Comparison of ENCODE assay signal across 22 mouse cellular contexts in the genomic region with DNA sequence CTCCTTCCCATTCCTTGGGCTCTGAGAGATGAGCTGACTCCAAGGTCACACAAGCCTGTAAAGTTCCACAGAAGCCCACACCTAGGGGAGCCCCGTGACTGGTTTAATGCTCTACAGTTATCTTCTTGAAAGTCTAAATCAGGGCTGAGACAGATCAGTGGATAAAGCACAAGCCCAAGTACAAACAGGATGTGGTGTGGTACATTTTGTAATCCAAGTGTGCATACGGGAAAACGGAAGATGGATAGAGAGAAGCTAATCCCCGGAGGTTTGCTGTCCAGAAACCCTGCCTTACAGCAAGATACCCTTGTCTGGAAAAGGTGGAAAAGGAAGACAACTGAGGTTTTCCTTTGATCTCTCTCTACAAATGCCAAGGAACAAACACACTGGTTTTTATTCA.
"Had no signal": no experiment of that assay in that cellular context is flagged by ENCODE, and none has a peak within 500 bp of the region (broad histone marks: within the 10 kb centered on the region; RNA-seq: fewer than 3 reads in every experiment).

No protein-coding gene starts in this region.

- H3K4me2 ChIP-seq: heart, embryonic 12.5 days; hindbrain, embryonic 13.5 days; hindbrain, embryonic 15.5 days; limb, embryonic 12.5 days had no signal

- H3K9me3 ChIP-seq: heart, embryonic 10.5 days; heart, embryonic 12.5 days; hindbrain, embryonic 13.5 days; hindbrain, embryonic 15.5 days; limb, embryonic 10.5 days; limb, embryonic 12.5 days had no signal

- H3K36me3 ChIP-seq: heart, embryonic 10.5 days; heart, embryonic 12.5 days; hindbrain, embryonic 13.5 days; hindbrain, embryonic 15.5 days; limb, embryonic 10.5 days; limb, embryonic 12.5 days had no signal

- H3K27me3 ChIP-seq: heart, embryonic 12.5 days; hindbrain, embryonic 13.5 days; hindbrain, embryonic 15.5 days; limb, embryonic 12.5 days had no signal

- H3K27ac ChIP-seq: gastrocnemius, adult 2 months; heart, embryonic 10.5 days; hindbrain, embryonic 13.5 days; hindbrain, embryonic 15.5 days; hindbrain, postnatal 0 days; layer of hippocampus, adult 2 months; left cerebral cortex, adult 2 months; limb, embryonic 10.5 days; limb, embryonic 12.5 days had no signal

- ATAC-seq: forebrain, embryonic 16.5 days; hindbrain, postnatal 0 days; intestine, embryonic 16.5 days had no signal

- H3K4me3 ChIP-seq: gastrocnemius, adult 2 months; heart, embryonic 10.5 days; heart, embryonic 12.5 days; hindbrain, embryonic 13.5 days; hindbrain, embryonic 15.5 days; layer of hippocampus, adult 2 months; left cerebral cortex, adult 2 months; limb, embryonic 10.5 days; limb, embryonic 12.5 days had no signal

- H3K4me1 ChIP-seq: heart, embryonic 10.5 days; heart, embryonic 12.5 days; limb, embryonic 12.5 days had no signal

- DNase-seq: gastrocnemius, adult 2 months; gastrocnemius, postnatal 10 days; gastrocnemius, postnatal 25 days; heart, adult 18-20 months; heart, postnatal 10 days; kidney, adult 11 months; kidney, adult 2 months; kidney, adult 9 months; kidney, postnatal 10 days; kidney, postnatal 25 days; kidney, postnatal 4 days had no signal

- H3K9ac ChIP-seq: heart, embryonic 12.5 days; hindbrain, embryonic 13.5 days; hindbrain, embryonic 15.5 days; limb, embryonic 12.5 days had no signal
